Comparison of ENCODE assay signal across 8 mouse cellular contexts in the genomic region with DNA sequence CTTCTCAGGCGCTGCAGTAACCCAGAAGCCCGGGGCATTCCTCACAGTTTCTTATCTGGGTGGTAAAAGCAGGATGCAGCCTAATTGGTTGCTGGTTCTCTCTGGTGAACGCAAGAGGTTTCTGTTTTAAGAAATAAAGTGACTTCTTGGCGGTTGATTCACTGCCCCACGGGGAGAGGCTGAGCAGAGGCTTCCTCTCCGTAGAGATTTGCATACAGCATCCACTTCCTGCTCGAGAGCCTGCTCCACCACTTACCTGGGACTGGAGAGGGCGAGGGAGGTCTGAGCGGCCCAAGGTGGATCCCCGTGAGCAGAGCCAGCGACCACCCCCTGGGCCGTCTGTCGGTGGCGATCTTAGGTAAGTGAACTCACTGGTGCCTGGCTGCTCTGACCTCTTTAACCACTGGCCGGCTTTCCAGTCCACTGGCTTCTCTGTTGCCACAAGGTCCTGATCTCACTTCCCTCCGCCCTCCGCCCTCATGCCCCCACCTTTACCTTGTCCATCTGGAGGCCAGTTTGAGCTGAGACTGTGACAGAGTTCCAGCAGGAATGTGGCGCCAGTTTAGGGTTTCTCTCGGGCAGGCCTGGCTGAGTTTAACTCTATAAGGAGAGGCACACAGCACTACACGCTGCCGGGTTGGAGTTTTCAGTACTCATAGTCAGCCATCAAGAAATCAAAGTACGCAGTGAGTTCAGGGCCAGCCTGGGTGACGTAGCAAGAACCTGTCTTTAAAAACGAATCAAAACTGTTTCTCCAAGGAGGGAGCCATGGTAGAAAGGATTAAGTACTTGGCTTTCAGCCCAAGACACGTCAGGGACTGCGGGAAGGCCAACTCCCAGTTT. TPM values are rescaled to one million over a fixed set of nuclear protein-coding genes. Genes with fewer than 3 reads are reported as not detected.
DNase-seq lines count a peak whose midpoint lies in the region; ATAC-seq and TF ChIP-seq lines count a peak whose summit lies in the region.

No protein-coding gene starts in this region.

- H3K4me1 ChIP-seq in hindbrain, embryonic 15.5 days (replicated peaks), result peaks cover 29% of the 10 kb centered on the region
- peaks cover 20% of the 10 kb centered on the region for H3K4me1 ChIP-seq in liver, embryonic 12.5 days

- no peaks in the 10 kb centered on the region for H3K27me3 ChIP-seq in hindbrain, embryonic 15.5 days
- H3K27me3 ChIP-seq in liver, embryonic 12.5 days (replicated peaks), result no peaks in the 10 kb centered on the region
- H3K27me3 ChIP-seq in myocyte (ENCODE audit: control insufficient read depth, insufficient read depth, insufficient read length), result no peaks in the 10 kb centered on the region

- no peaks in the 10 kb centered on the region for H3K9me3 ChIP-seq in hindbrain, embryonic 15.5 days
- no peaks in the 10 kb centered on the region for H3K9me3 ChIP-seq in liver, embryonic 12.5 days (replicated peaks)

- peak overlapping the region; percentile 37 for H3K4me2 ChIP-seq in hindbrain, embryonic 15.5 days
- H3K4me2 ChIP-seq in liver, embryonic 12.5 days, result peak overlapping the region; percentile 69
- peak overlapping the region; percentile 64 for H3K4me2 ChIP-seq in myocyte (ENCODE audit: low read depth)

- peak; percentile 32 for ATAC-seq in hindbrain, embryonic 15.5 days (ENCODE audit: low FRiP score, low read depth)
- ATAC-seq in liver, embryonic 12.5 days, result peak; percentile 60

- peak; percentile 96 for DNase-seq in NIH3T3 (ENCODE audit: low read depth)
- DNase-seq in cerebellum, adult 9-10 months, result peak; percentile 89
- DNase-seq in gastrocnemius, adult 18-20 months (ENCODE audit: low spot score), result peak; percentile 89
- peak; percentile 67 for DNase-seq in testis, postnatal 10 days (ENCODE audit: low spot score)
- no peak for DNase-seq in layer of hippocampus, adult 11-12 months (ENCODE audit: low spot score)

- WGBS in hindbrain, embryonic 15.5 days, result 17% methylated on average over 26 of the region's 26 CpGs
- 12% methylated on average over 26 of the region's 26 CpGs for WGBS in liver, embryonic 12.5 days (ENCODE audit: insufficient replicate concordance)

- H3K36me3 ChIP-seq in hindbrain, embryonic 15.5 days, result no peaks in the 10 kb centered on the region
- H3K36me3 ChIP-seq in liver, embryonic 12.5 days, result no peaks in the 10 kb centered on the region
- H3K36me3 ChIP-seq in myocyte (ENCODE audit: control insufficient read depth, insufficient read depth), result no peaks in the 10 kb centered on the region

- no peak for TF ChIP-seq POLR2A in myocyte (IDR thresholded peaks at IDR 0.05; ENCODE audit: insufficient read length, low read depth)

- H3K4me3 ChIP-seq in hindbrain, embryonic 15.5 days, result peak overlapping the region; percentile 6; the same call in 1 of the 2 replicates
- peak overlapping the region; percentile 37 for H3K4me3 ChIP-seq in liver, embryonic 12.5 days
- peak overlapping the region; percentile 28 for H3K4me3 ChIP-seq in myocyte

- H3ac ChIP-seq in myocyte (ENCODE audit: control insufficient read depth, insufficient read length), result no peak overlapping the region

- H3K79me2 ChIP-seq in myocyte (ENCODE audit: control insufficient read depth, insufficient read depth), result no peaks in the 10 kb centered on the region

- no peak overlapping the region; the same call in 1 of the 2 replicates for H3K9ac ChIP-seq in hindbrain, embryonic 15.5 days
- peak overlapping the region; percentile 46; the same call in 1 of the 2 replicates for H3K9ac ChIP-seq in liver, embryonic 12.5 days

- 0 out of 2 replicates have a peak overlapping the region, but pooled peaks have one; percentile 6 for H3K27ac ChIP-seq in hindbrain, embryonic 15.5 days (replicated peaks)
- peak overlapping the region; percentile 68 for H3K27ac ChIP-seq in liver, embryonic 12.5 days

TF ChIP-seq in myocyte, 11 proteins besides CTCF, POLR2A, EP300 and RAD21:
- no peak for TF ChIP-seq USF1 (IDR thresholded peaks at IDR 0.05; ENCODE audit: low read depth)
- peak; percentile 29 for TF ChIP-seq SRF (IDR thresholded peaks at IDR 0.05; ENCODE audit: control insufficient read depth, insufficient read length, low read depth)
- no peak for TF ChIP-seq MYOD1 (IDR thresholded peaks at IDR 0.05; ENCODE audit: control insufficient read depth in 1 of 3, insufficient read length in 2 of 3, low read depth in 2 of 3)
- TF ChIP-seq REST (IDR thresholded peaks at IDR 0.05; ENCODE audit: insufficient read depth, insufficient read length), result no peak

RNA-seq across cellular contexts. Expression of a gene that starts 0.5 kb away (rescaled TPM):
- 1 to 10 TPM; 2.5 to 3.9 TPM for total RNA-seq in gastrocnemius, adult 18-20 months (2021)
- 7.4 and 7.9 TPM in 2 replicates for polyA plus RNA-seq in hindbrain, embryonic 15.5 days (2015; fragmentation: Nextera tagmentation; extraction: Ambion mirVana)
- polyA plus RNA-seq in liver, embryonic 12.5 days (2016; fragmentation: Nextera tagmentation; extraction: Ambion mirVana), result 2.1 and 3.1 TPM in 2 replicates
- polyA plus RNA-seq in myocyte (2012; fragmentation: generic; extraction: Trizol), result 4.2 TPM
